ENCODE assay signal across 20 mouse cellular contexts in the genomic region with DNA sequence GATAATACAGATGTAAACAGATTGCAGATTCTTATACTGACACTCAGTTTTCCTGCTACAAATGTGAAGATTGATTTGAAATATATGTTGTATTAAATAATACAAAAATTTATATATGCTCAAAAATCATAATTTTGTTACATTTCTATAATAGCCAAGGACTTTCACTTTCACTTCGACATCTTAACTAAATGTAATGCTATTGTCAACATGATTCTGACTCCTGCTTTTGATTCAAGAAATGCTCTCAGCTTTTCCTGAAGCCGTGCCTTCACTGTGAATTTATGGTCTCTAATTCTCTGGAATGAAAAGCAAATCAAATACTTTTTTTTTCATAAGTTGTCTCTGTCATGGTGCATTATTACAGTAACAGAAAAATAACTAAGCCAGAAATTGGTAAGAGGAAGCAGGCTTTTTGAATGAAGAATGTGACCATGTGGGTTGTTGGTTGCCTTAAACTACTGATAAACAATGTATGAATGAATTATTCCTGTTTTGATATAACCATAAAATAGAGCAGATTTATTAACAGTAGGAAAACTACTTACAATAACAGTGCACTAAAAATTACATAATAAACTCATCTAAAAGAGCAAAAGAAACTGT.
DNase-seq lines count a peak whose midpoint lies in the region; ATAC-seq lines count a peak whose summit lies in the region.
"Had no signal": no experiment of that assay in that cellular context is flagged by ENCODE, and none has a peak within 500 bp of the region (broad histone marks: within the 10 kb centered on the region; RNA-seq: fewer than 3 reads in every experiment).

No protein-coding gene starts in this region.

- WGBS in intestine, embryonic 14.5 days = 61% methylated on average over 2 of the region's 2 CpGs
- 52% methylated on average over 2 of the region's 2 CpGs for WGBS in intestine, embryonic 16.5 days
- 89% methylated on average over 2 of the region's 2 CpGs for WGBS in forebrain, embryonic 10.5 days

- no peaks in the 10 kb centered on the region for H3K36me3 ChIP-seq in intestine, embryonic 14.5 days (ENCODE audit: control insufficient read depth, insufficient read depth, low read length)
- no peaks in the 10 kb centered on the region for H3K36me3 ChIP-seq in intestine, embryonic 16.5 days (ENCODE audit: control insufficient read depth, insufficient read depth, low read length)
- H3K36me3 ChIP-seq in forebrain, embryonic 10.5 days (replicated peaks) = no peaks in the 10 kb centered on the region
- H3K36me3 ChIP-seq: heart, embryonic 10.5 days; hindbrain, embryonic 15.5 days; liver, embryonic 15.5 days; midbrain, embryonic 15.5 days had no signal

- ATAC-seq in intestine, embryonic 14.5 days (replicated peaks; ENCODE audit: low FRiP score, low TSS enrichment, low read depth) = no peak
- no peak for ATAC-seq in intestine, embryonic 16.5 days
- ATAC-seq in megakaryocyte progenitor cell, adult 5-6 weeks (replicated peaks; ENCODE audit: poor library complexity) = peak; percentile 27; the same call in 1 of the 2 replicates
- ATAC-seq: forebrain, embryonic 13.5 days; midbrain, embryonic 15.5 days had no signal

- H3K4me1 ChIP-seq in intestine, embryonic 14.5 days (replicated peaks; ENCODE audit: control insufficient read depth, insufficient read depth, low read length) = no peaks in the 10 kb centered on the region
- H3K4me1 ChIP-seq in intestine, embryonic 16.5 days (ENCODE audit: control insufficient read depth, insufficient read depth, low read length) = no peaks in the 10 kb centered on the region
- H3K4me1 ChIP-seq in forebrain, embryonic 10.5 days = no peaks in the 10 kb centered on the region
- H3K4me1 ChIP-seq: forebrain, embryonic 13.5 days; heart, embryonic 10.5 days; hindbrain, embryonic 15.5 days; liver, embryonic 15.5 days; midbrain, embryonic 15.5 days had no signal

- no peak for DNase-seq in intestine, embryonic 14.5 days (ENCODE audit: low spot score)
- peak; percentile 31 for DNase-seq in 3T3-L1 (ENCODE audit: low read depth, low spot score)
- DNase-seq in MEL-GATA-1-ER (ENCODE audit: extremely low read depth, low read depth) = peak; percentile 51
- no peak for DNase-seq in forebrain, embryonic 10.5 days (ENCODE audit: extremely low spot score, low spot score)
- DNase-seq in cerebellum, adult 18-20 months = no peak
- DNase-seq: adrenal gland, postnatal 36 days; cerebellum, adult 2 months; kidney, adult 11 months; kidney, postnatal 14 days; layer of hippocampus, postnatal 36 days; right cerebral cortex, postnatal 25 days; thymus, adult 2 months had no signal

- no peak overlapping the region for H3K4me3 ChIP-seq in intestine, embryonic 14.5 days (ENCODE audit: low read depth, low read length)
- H3K4me3 ChIP-seq in intestine, embryonic 16.5 days (ENCODE audit: low read length) = no peak overlapping the region
- H3K4me3 ChIP-seq in forebrain, embryonic 10.5 days = no peak overlapping the region
- H3K4me3 ChIP-seq: forebrain, embryonic 13.5 days; heart, embryonic 10.5 days; hindbrain, embryonic 15.5 days; layer of hippocampus, adult 2 months; liver, embryonic 15.5 days; midbrain, embryonic 15.5 days had no signal

- no peak overlapping the region for H3K27ac ChIP-seq in intestine, embryonic 14.5 days (ENCODE audit: low read depth)
- no peak overlapping the region for H3K27ac ChIP-seq in intestine, embryonic 16.5 days (ENCODE audit: low read length)
- no peak overlapping the region for H3K27ac ChIP-seq in forebrain, embryonic 10.5 days
- H3K27ac ChIP-seq: forebrain, embryonic 13.5 days; heart, embryonic 10.5 days; hindbrain, embryonic 15.5 days; layer of hippocampus, adult 2 months; liver, embryonic 15.5 days; midbrain, embryonic 15.5 days had no signal

- H3K4me2 ChIP-seq in intestine, embryonic 14.5 days (ENCODE audit: low read length) = peak overlapping the region; percentile 28; the same call in 1 of the 2 replicates
- H3K4me2 ChIP-seq in intestine, embryonic 16.5 days (ENCODE audit: low read depth, low read length) = no peak overlapping the region
- H3K4me2 ChIP-seq: forebrain, embryonic 13.5 days; hindbrain, embryonic 15.5 days; liver, embryonic 15.5 days; midbrain, embryonic 15.5 days had no signal

- H3K9ac ChIP-seq in intestine, embryonic 14.5 days (ENCODE audit: low read length) = no peak overlapping the region
- H3K9ac ChIP-seq in intestine, embryonic 16.5 days (ENCODE audit: low read depth, low read length) = no peak overlapping the region
- H3K9ac ChIP-seq: forebrain, embryonic 13.5 days; hindbrain, embryonic 15.5 days; liver, embryonic 15.5 days; midbrain, embryonic 15.5 days had no signal

- H3K27me3 ChIP-seq in intestine, embryonic 14.5 days (replicated peaks; ENCODE audit: control insufficient read depth, insufficient read depth, low read length) = no peaks in the 10 kb centered on the region
- no peaks in the 10 kb centered on the region for H3K27me3 ChIP-seq in intestine, embryonic 16.5 days (replicated peaks; ENCODE audit: control insufficient read depth, insufficient read depth, low read length)
- no peaks in the 10 kb centered on the region for H3K27me3 ChIP-seq in forebrain, embryonic 10.5 days (ENCODE audit: poor library complexity, severe bottlenecking)
- H3K27me3 ChIP-seq: forebrain, embryonic 13.5 days; hindbrain, embryonic 15.5 days; liver, embryonic 15.5 days; midbrain, embryonic 15.5 days had no signal

- H3K9me3 ChIP-seq in intestine, embryonic 14.5 days (ENCODE audit: control insufficient read depth, low read length) = no peaks in the 10 kb centered on the region
- H3K9me3 ChIP-seq in intestine, embryonic 16.5 days (ENCODE audit: control insufficient read depth, low read length) = no peaks in the 10 kb centered on the region
- no peaks in the 10 kb centered on the region for H3K9me3 ChIP-seq in forebrain, embryonic 10.5 days
- H3K9me3 ChIP-seq: forebrain, embryonic 13.5 days; heart, embryonic 10.5 days; hindbrain, embryonic 15.5 days; liver, embryonic 15.5 days; midbrain, embryonic 15.5 days had no signal

Comparison
In these comparisons a context has a peak if more than half of its experiments do, and no peak if none do; other contexts are left out.
1. DNase-seq: peak in 3T3-L1 (single experiment) and MEL-GATA-1-ER (single experiment); none in intestine, embryonic 14.5 days (single experiment), forebrain, embryonic 10.5 days (single experiment) and cerebellum, adult 18-20 months (0 of 2).